Mouse (Mus musculus) regulatory T cell (primary cell): ENCODE measurements around the gene Fkbp8.

Experiments
- in situ Hi-C: fragments of 300-600 bp; cut with MboI, MseI; formaldehyde crosslinking; loops from one replicate; pipeline ENCODE4 v1.15.1; 2025; ENCODE audit warnings: high pct_unique_total_duplicates

Fkbp8 gene

GRCm38 (mm10) chr8:70527111-70527511 lies 413 bp upstream of the Fkbp8 start:
- in situ Hi-C loops, result no loop called here

GRCm38 (mm10) chr8:70528182-70528797 lies 766 bp downstream of the Fkbp8 start:
- in situ Hi-C loops, result no loop called here

DNA sequence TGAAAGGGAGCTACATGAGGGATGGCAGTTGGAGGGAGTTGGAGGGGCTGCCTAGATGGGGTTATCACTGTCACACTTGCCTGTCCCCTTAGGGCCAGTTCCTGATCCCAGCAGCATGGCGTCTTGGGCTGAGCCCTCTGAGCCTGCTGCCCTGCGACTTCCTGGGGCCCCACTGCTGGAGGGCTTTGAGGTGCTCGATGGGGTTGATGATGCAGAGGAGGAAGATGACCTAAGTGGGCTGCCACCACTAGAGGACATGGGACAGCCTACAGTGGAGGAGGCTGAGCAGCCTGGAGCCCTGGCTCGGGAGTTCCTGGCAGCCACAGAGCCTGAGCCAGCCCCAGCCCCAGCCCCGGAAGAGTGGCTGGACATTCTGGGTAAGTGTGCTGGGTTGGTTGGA lies 1.8 kb downstream of the Fkbp8 start:
- in situ Hi-C loops, result no loop called here

- in situ Hi-C loops, result no loop called here
Measured at GRCm38 (mm10) chr8:70529741-70530161, 2.2 kb downstream of the Fkbp8 start.

- in situ Hi-C loops, result no loop called here
Measured at GRCm38 (mm10) chr8:70530314-70530713, 2.8 kb downstream of the Fkbp8 start.

- in situ Hi-C loops, result no loop called here
Measured at GRCm38 (mm10) chr8:70534281-70534680, 6.8 kb downstream of the Fkbp8 start.

DNA sequence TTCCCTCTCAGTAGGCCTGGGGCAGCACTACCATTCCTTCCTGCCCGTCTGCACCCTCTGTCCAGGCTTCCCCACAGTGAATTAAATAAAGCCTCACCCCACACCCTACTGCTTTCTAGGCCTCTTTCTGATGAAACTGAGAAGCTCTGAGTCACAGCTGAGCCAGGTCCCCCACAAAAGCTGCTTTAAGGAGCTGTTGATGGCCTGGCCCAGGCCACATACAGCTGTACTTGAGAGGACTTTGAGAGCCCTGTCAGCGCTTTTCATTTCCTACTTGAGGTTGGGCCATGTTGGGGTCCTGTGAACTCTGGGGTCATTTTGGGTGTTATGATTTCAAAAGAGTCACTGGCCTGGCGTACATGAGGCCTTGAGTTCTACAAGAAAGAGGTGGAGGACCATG lies 7.7 kb downstream of the Fkbp8 start:
- in situ Hi-C loops, result no loop called here

- in situ Hi-C loops, result no loop called here
Measured at GRCm38 (mm10) chr8:70535701-70536100, 8.2 kb downstream of the Fkbp8 start.

DNA sequence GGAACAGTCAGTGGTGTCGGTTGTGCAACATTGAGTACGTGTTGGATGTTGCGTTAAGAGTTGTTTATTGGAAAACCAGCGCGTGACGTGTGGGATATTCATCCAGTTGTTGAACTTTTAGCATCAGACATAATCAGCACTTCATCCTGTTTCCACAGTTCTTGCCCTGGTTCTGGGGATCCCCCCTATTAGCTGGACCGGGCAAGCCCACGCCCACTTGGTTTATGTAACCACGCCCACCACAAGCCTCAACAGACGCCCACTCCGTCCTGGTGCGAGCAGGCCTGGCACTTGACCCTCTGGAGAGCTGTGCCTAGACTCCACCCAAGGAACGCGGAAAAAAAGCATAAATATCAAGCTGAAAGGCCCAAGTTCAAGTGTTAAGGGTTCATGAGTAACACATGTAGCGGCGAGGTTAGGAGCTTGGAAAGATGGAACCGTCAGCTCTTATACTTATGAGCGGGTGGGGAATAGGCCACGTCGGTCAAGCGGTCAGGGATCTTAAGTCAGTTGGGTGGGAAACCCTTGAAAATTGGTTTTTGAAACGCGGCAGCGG lies 10.6 kb downstream of the Fkbp8 start:
- in situ Hi-C loops, result no loop called here

DNA sequence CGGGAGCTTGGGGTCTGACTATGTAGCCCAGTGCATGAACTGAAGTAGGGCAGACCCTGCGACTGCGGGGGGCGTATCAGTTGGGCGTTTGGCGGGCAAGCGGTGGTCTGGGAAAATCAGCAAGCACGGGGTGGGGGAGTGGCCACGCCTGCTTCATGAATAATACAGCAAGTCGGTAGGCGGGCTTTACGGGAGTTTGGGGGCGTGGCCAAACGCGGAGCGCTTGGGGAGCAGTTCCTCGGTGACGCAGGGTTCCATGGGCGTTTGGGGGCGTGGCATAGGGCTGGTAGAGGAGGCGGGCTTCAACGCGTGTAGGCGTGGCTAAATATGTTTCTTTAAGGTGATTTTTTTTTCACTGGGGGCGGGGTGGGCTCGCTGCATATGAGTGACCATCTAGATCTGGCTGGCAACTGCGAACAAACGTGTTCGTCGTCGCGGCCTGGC lies 11.1 kb downstream of the Fkbp8 start:
- in situ Hi-C loops, result no loop called here

DNA sequence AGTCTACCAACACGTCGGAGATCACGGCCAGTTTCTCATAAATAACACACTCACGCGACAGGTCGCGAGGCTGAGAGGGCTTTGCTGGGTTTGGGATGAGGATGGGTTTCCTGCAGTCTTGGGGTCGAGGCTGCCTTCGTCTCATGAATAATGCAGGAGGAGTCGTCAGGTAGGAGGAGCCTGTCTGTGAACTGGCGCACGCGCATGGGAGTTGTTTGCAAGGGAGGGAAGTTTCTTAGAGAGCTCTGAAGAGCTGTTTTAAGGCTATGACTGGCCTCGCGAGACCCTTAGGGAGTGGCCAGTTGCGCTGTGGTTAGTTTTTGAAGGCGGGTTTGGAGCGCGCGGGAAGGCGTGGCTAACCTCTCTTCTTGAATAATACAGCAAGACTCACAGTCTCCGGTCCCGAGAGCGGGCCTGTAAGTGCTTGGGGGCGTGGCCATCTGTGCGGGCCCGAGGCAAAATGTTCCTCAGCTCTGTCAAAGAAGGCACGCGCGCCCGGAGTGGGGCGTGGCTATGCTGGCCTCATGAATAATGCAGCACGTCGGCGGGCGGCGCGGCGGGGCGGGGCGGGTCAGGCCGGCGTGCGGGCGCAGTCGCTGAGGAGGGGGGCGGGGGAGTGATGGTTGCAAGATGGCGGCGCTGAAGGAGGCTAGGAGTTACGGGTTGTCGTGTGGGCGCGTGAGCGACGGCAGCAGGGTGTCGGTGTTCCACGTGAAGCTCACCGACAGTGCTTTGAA lies 11.7 kb downstream of the Fkbp8 start, which contains the start of gene Ell:
TSS of gene Ell (plus strand) at position 381 of the 737 bp plus-strand sequence.
- in situ Hi-C loops, result no loop called here

GRCm38 (mm10) chr8:70540013-70540506 lies 12.5 kb downstream of the Fkbp8 start:
- in situ Hi-C loops, result no loop called here

GRCm38 (mm10) chr8:70540507-70541071 lies 13.1 kb downstream of the Fkbp8 start:
- in situ Hi-C loops, result no loop called here

GRCm38 (mm10) chr8:70541081-70541480 lies 13.6 kb downstream of the Fkbp8 start:
- in situ Hi-C loops, result no loop called here

- in situ Hi-C loops, result no loop called here
Measured at GRCm38 (mm10) chr8:70544200-70544687, 16.7 kb downstream of the Fkbp8 start.

- in situ Hi-C loops, result no loop called here
Measured at GRCm38 (mm10) chr8:70546412-70546811, 18.9 kb downstream of the Fkbp8 start.

- in situ Hi-C loops, result no loop called here
Measured at GRCm38 (mm10) chr8:70547762-70548161, 20.2 kb downstream of the Fkbp8 start.

GRCm38 (mm10) chr8:70549412-70550184 lies 22.1 kb downstream of the Fkbp8 start:
- in situ Hi-C loops, result no loop called here

DNA sequence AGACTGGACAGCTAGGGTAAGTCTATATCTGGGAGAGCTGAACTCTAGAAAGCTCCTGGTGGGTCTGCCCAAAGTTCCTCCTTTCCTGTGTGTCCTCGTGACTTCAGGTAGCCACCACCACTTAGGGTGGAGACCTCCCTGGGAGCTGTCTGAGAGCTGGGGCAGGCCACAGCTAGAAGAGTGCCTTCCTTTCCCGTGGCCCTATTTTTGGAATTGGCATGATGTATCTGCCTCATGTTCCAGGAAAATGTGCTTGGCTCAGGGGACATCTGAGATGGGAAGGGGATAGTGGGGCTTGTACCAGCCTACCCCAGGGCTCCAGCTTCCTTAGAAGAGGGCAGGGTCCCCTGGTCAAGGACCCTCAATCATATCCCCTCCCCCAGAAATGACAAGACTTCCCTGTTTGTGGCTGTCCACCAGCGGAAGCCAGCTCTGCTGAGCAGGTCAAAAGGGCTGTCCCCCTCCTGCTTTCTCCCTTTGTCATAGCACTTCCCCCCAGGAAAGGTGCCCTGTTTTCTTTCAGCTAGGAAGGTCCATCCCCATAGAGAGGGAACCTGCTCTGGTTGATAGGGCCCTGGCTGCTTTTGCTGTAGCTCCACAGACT lies 24.1 kb downstream of the Fkbp8 start:
- in situ Hi-C loops, result no loop called here

GRCm38 (mm10) chr8:70552836-70553235 lies 25.3 kb downstream of the Fkbp8 start:
- in situ Hi-C loops, result no loop called here

DNA sequence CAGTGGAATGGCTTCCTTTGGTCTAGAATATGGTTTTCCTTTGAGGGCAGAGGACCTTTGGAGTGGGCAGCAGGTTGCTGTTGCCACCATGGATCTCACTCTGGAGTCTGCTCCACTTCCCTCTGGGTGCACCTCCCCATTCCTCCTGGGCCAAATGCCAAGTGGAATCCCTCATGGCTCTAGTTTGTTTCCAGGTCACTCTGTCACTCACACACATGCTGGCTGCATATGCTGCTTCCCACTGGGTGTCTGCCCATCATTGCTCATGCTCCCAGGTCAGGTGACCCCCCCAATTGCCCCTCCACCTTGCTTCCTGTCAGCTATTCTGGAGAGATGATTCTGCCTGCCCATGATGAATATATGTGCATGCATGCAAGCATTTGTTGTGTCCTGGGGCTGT lies 26.2 kb downstream of the Fkbp8 start:
- in situ Hi-C loops, result no loop called here
